10 mouse cellular contexts compared by ENCODE assay signal in the genomic region with DNA sequence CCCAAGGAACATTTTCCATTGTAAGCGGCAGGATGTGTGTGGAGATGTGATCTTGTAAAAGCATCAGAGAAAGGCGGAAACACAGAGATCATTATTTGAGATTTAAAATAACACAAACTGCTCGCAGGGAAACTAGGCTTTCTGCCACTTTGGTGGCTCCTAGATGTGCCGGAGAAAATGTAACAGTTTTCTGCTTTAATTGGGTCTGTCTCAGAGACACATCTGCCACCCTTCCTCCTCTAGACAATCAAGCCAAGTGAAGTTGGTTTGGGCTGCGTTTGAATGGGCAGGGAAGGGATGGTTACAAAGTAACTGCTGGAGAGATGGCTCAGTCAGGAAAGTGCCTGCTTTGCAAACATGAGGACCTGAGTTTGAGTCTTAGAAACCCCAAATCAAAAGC.
DNase-seq lines count a peak whose midpoint lies in the region; ATAC-seq and TF ChIP-seq lines count a peak whose summit lies in the region.
"Had no signal": no experiment of that assay in that cellular context is flagged by ENCODE, and none has a peak within 500 bp of the region (broad histone marks: within the 10 kb centered on the region; RNA-seq: fewer than 3 reads in every experiment).

No protein-coding gene starts in this region.

- 62% methylated on average over 5 of the region's 5 CpGs for WGBS in kidney, adult 2 months
- WGBS in limb, embryonic 10.5 days, result 82% methylated on average over 5 of the region's 5 CpGs

- DNase-seq in kidney, adult 2 months, result peak; percentile 12
- no peak for DNase-seq in kidney, adult 8-10 months
- DNase-seq in brain, embryonic 18.5 days (ENCODE audit: low read depth, low spot score), result peak; percentile 47
- peak; percentile 41 to 53 for DNase-seq in layer of hippocampus, adult 8-10 months (ENCODE audit: low spot score in 2 of 2)
- peak; percentile 63 for DNase-seq in right cerebral cortex, adult 18-20 months
- DNase-seq in limb, embryonic 10.5 days (ENCODE audit: low spot score), result no peak
- DNase-seq in adrenal gland, postnatal 10 days, result no peak

- no peak overlapping the region for H3K4me3 ChIP-seq in kidney, adult 2 months (ENCODE audit: insufficient read depth, low read depth, low read length)
- no peak overlapping the region for H3K4me3 ChIP-seq in limb, embryonic 10.5 days
- H3K4me3 ChIP-seq: hindbrain, embryonic 13.5 days had no signal

- ATAC-seq in cerebellum, adult (ENCODE audit: insufficient number of reproducible peaks, low FRiP score, low TSS enrichment), result no peak

- no peak for TF ChIP-seq POLR2A in kidney, adult 2 months (IDR thresholded peaks at IDR 0.05; ENCODE audit: low read depth, low read length)

- H3K9me3 ChIP-seq in limb, embryonic 10.5 days (replicated peaks), result no peaks in the 10 kb centered on the region
- H3K9me3 ChIP-seq: hindbrain, embryonic 13.5 days had no signal

- no peaks in the 10 kb centered on the region for H3K36me3 ChIP-seq in kidney, adult 2 months (ENCODE audit: control insufficient read depth, insufficient read depth, low read length)
- no peaks in the 10 kb centered on the region for H3K36me3 ChIP-seq in limb, embryonic 10.5 days
- H3K36me3 ChIP-seq: hindbrain, embryonic 13.5 days had no signal

- H3K4me1 ChIP-seq in kidney, adult 2 months (ENCODE audit: control insufficient read depth, insufficient read depth, low read length), result no peaks in the 10 kb centered on the region
- H3K4me1 ChIP-seq in limb, embryonic 10.5 days, result peaks cover 4% of the 10 kb centered on the region
- H3K4me1 ChIP-seq: hindbrain, embryonic 13.5 days had no signal

- no peak overlapping the region; the same call in 1 of the 2 replicates for H3K27ac ChIP-seq in kidney, adult 2 months (ENCODE audit: insufficient read depth, low read depth, low read length)
- no peak overlapping the region for H3K27ac ChIP-seq in limb, embryonic 10.5 days
- H3K27ac ChIP-seq: hindbrain, embryonic 13.5 days; stomach, postnatal 0 days had no signal

- no peak for TF ChIP-seq CTCF in kidney, adult 2 months (conservative IDR thresholded peaks at IDR 0.05; ENCODE audit: insufficient read depth, insufficient read length, low read depth, low read length)

- H3K27me3 ChIP-seq in kidney, adult 2 months (replicated peaks; ENCODE audit: control insufficient read depth, insufficient read depth, low read length), result no peaks in the 10 kb centered on the region
- H3K27me3 ChIP-seq in limb, embryonic 10.5 days (ENCODE audit: low read depth, poor library complexity, severe bottlenecking), result no peaks in the 10 kb centered on the region
- H3K27me3 ChIP-seq: hindbrain, embryonic 13.5 days had no signal

Comparison
In these comparisons a context has a peak if more than half of its experiments do, and no peak if none do; other contexts are left out.
1. DNase-seq: peak in kidney, adult 2 months (single experiment), brain, embryonic 18.5 days (single experiment), layer of hippocampus, adult 8-10 months (2 of 2) and right cerebral cortex, adult 18-20 months (single experiment); none in kidney, adult 8-10 months (0 of 2), limb, embryonic 10.5 days (single experiment) and adrenal gland, postnatal 10 days (single experiment).